ENCODE assay signal across 20 mouse cellular contexts in the genomic region with DNA sequence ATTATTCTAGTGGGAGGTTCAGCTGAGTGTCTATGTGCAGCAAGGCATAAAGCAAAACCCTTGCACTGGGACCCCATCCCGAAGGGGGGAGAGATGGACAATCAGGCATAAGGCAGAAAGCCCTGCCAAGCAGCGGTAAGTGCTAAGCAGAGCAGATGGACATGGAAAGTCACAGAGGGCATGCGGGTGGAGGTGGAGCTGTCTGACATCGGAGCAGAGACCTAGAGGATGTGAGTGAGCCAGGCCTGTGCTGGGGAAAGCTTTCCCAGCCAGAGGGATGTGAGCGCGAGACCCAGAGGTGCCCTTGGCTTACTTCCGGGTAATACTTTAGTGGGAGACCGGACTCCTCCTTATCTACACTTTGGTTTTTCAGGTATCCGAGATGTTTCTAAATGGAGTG. TPM values are rescaled to one million over a fixed set of nuclear protein-coding genes. Genes with fewer than 3 reads are reported as not detected.
DNase-seq lines count a peak whose midpoint lies in the region; ATAC-seq lines count a peak whose summit lies in the region.
"Had no signal": no experiment of that assay in that cellular context is flagged by ENCODE, and none has a peak within 500 bp of the region (broad histone marks: within the 10 kb centered on the region; RNA-seq: fewer than 3 reads in every experiment).

No protein-coding gene starts in this region.

- peaks cover 11% of the 10 kb centered on the region for H3K36me3 ChIP-seq in heart, embryonic 11.5 days (ENCODE audit: control insufficient read depth, insufficient read depth, low read length)

- H3K27me3 ChIP-seq in heart, embryonic 11.5 days (ENCODE audit: control insufficient read depth, insufficient read depth, low read length): no peaks in the 10 kb centered on the region
- H3K27me3 ChIP-seq: embryonic facial prominence, embryonic 15.5 days; heart, embryonic 15.5 days had no signal

- WGBS in heart, embryonic 11.5 days (ENCODE audit: insufficient replicate concordance): 79% methylated on average over 9 of the region's 9 CpGs

- no peaks in the 10 kb centered on the region; the same call in 1 of the 2 replicates for H3K4me1 ChIP-seq in heart, embryonic 11.5 days (ENCODE audit: control insufficient read depth, insufficient read depth, low read length)
- H3K4me1 ChIP-seq: embryonic facial prominence, embryonic 15.5 days; forebrain, embryonic 10.5 days; heart, embryonic 15.5 days had no signal

- H3K27ac ChIP-seq in heart, embryonic 11.5 days (ENCODE audit: low read depth, low read length): no peak overlapping the region
- H3K27ac ChIP-seq: embryonic facial prominence, embryonic 15.5 days; forebrain, embryonic 10.5 days; heart, embryonic 15.5 days; hindbrain, embryonic 14.5 days had no signal

- ATAC-seq in heart, embryonic 11.5 days (replicated peaks; ENCODE audit: insufficient number of reproducible peaks, low FRiP score, low TSS enrichment): no peak
- ATAC-seq: forebrain, embryonic 16.5 days; inflammation-experienced regulatory T-cells, adult 6 months; intestine, postnatal 0 days had no signal

- H3K9ac ChIP-seq in heart, embryonic 11.5 days (ENCODE audit: low read depth, low read length): no peak overlapping the region
- H3K9ac ChIP-seq: embryonic facial prominence, embryonic 15.5 days; heart, embryonic 15.5 days; hindbrain, embryonic 14.5 days had no signal

- H3K4me3 ChIP-seq in heart, embryonic 11.5 days (ENCODE audit: low read depth, low read length): no peak overlapping the region
- H3K4me3 ChIP-seq: embryonic facial prominence, embryonic 15.5 days; erythroblast, embryonic 14.5 days; forebrain, embryonic 10.5 days; heart, embryonic 15.5 days had no signal

- peak; percentile 72 to 73 for DNase-seq in cerebellum, postnatal 14 days
- no peak for DNase-seq in cerebellum, adult 9-11 months
- DNase-seq in heart, postnatal 10 days: peak; percentile 31 to 37
- DNase-seq in left cerebral cortex, postnatal 4 days: peak; percentile 82
- DNase-seq in left cerebral cortex, postnatal 10 days (ENCODE audit: extremely low spot score in 1 of 2, low spot score in 2 of 2): no peak
- no peak for DNase-seq in adrenal gland, postnatal 10 days
- DNase-seq: adrenal gland, adult 8-10 months; embryo, embryonic 11 days; gastrocnemius, postnatal 10 days; heart, postnatal 36 days; kidney, adult 8-10 months had no signal

- intact Hi-C loops in heart, postnatal 10 days (cut with DNase I): no loop called here
- intact Hi-C loops in left cerebral cortex, postnatal 4 days (cut with DNase I): no loop called here
- intact Hi-C loops in left cerebral cortex, postnatal 10 days (cut with DNase I): no loop called here

- H3K9me3 ChIP-seq in heart, embryonic 11.5 days (replicated peaks; ENCODE audit: control insufficient read depth, low read length): no peaks in the 10 kb centered on the region
- H3K9me3 ChIP-seq: embryonic facial prominence, embryonic 15.5 days; heart, embryonic 15.5 days had no signal

- H3K4me2 ChIP-seq in heart, embryonic 11.5 days: no peak overlapping the region
- H3K4me2 ChIP-seq: embryonic facial prominence, embryonic 15.5 days; heart, embryonic 15.5 days; hindbrain, embryonic 14.5 days had no signal

RNA-seq across cellular contexts. Expression of a gene that starts 17.7 kb away (rescaled TPM):
- total RNA-seq in heart, postnatal 10 days (2021): 100 to 1,000 TPM; 114 to 117 TPM
- polyA plus RNA-seq in heart, embryonic 11.5 days (2014; fragmentation: Nextera tagmentation; extraction: Ambion mirVana): 96.2 and 112 TPM in 2 replicates
- 1,000 to 10,000 TPM; 2,688 to 2,817 TPM for total RNA-seq in left cerebral cortex, postnatal 4 days (2021)
- 1,000 to 10,000 TPM; 2,795 to 2,863 TPM for total RNA-seq in left cerebral cortex, postnatal 10 days (2021)
- 10 to 100 TPM; 68.6 to 90.0 TPM for total RNA-seq in adrenal gland, postnatal 10 days (2021)

RNA-seq across cellular contexts. Expression of a gene that starts 22.7 kb away (rescaled TPM):
- 10 to 100 TPM; 30.4 to 33.8 TPM for total RNA-seq in heart, postnatal 10 days (2021)
- 42.4 and 44.8 TPM in 2 replicates for polyA plus RNA-seq in heart, embryonic 11.5 days (2014; fragmentation: Nextera tagmentation; extraction: Ambion mirVana)
- 10 to 100 TPM; 27.6 to 31.3 TPM for total RNA-seq in left cerebral cortex, postnatal 4 days (2021)
- total RNA-seq in left cerebral cortex, postnatal 10 days (2021): 10 to 100 TPM; 28.5 to 32.1 TPM
- 10 to 100 TPM; 78.6 to 78.9 TPM for total RNA-seq in adrenal gland, postnatal 10 days (2021)

RNA-seq across cellular contexts. Expression of a gene that starts 57.5 kb away (rescaled TPM):
- total RNA-seq in heart, postnatal 10 days (2021): 100 to 1,000 TPM; 113 TPM
- 45.0 and 45.6 TPM in 2 replicates for polyA plus RNA-seq in heart, embryonic 11.5 days (2014; fragmentation: Nextera tagmentation; extraction: Ambion mirVana)
- total RNA-seq in left cerebral cortex, postnatal 4 days (2021): 10 to 100 TPM; 41.2 to 41.3 TPM
- total RNA-seq in left cerebral cortex, postnatal 10 days (2021): 10 to 100 TPM; 37.6 to 41.9 TPM
- 100 to 1,000 TPM; 157 to 176 TPM for total RNA-seq in adrenal gland, postnatal 10 days (2021)

RNA-seq across cellular contexts. Expression of a gene that starts 57.9 kb away (rescaled TPM):
- 10 to 100 TPM; 12.9 to 13.5 TPM for total RNA-seq in heart, postnatal 10 days (2021)
- polyA plus RNA-seq in heart, embryonic 11.5 days (2014; fragmentation: Nextera tagmentation; extraction: Ambion mirVana): 11.2 and 11.6 TPM in 2 replicates
- 10 to 100 TPM; 11.7 to 12.7 TPM for total RNA-seq in left cerebral cortex, postnatal 4 days (2021)
- total RNA-seq in left cerebral cortex, postnatal 10 days (2021): 1 to 10 TPM; 7.5 to 8.4 TPM
- total RNA-seq in adrenal gland, postnatal 10 days (2021): 10 to 100 TPM; 27.4 to 27.7 TPM

Comparison
In these comparisons a context has a peak if more than half of its experiments do, and no peak if none do; other contexts are left out.
1. DNase-seq: peak in cerebellum, postnatal 14 days (2 of 2), heart, postnatal 10 days (2 of 2) and left cerebral cortex, postnatal 4 days (single experiment); none in cerebellum, adult 9-11 months (single experiment), left cerebral cortex, postnatal 10 days (0 of 2) and adrenal gland, postnatal 10 days (single experiment).
2. RNA of a gene that starts 17.7 kb away (total RNA-seq): 2,795 to 2,863 TPM in left cerebral cortex, postnatal 10 days and 2,688 to 2,817 TPM in left cerebral cortex, postnatal 4 days; 114 to 117 TPM in heart, postnatal 10 days and 68.6 to 90.0 TPM in adrenal gland, postnatal 10 days; every median in the first group is over 10 times any median in the second.